Mouse (Mus musculus): Measurements from ENCODE around the gene Mfsd4a.
A peak's percentile ranks its signal among the peaks of the same experiment; 100 is the strongest.

Mfsd4a gene

GRCm38 (mm10) chr1:131990083-131990760 lies 77.6 kb downstream of the Mfsd4a start:
- no peak for DNase-seq (ENCODE audit: low read depth, low spot score)

- no peak for DNase-seq (ENCODE audit: low read depth, low spot score)
These were observed 78.4 kb downstream of the Mfsd4a start for GRCm38 (mm10) chr1:131989476-131989875.

GRCm38 (mm10) chr1:131987432-131987831 lies 80.4 kb downstream of the Mfsd4a start:
- no peak for DNase-seq (ENCODE audit: low read depth, low spot score)

GRCm38 (mm10) chr1:131983806-131984205 lies 84.1 kb downstream of the Mfsd4a start:
- no peak for DNase-seq (ENCODE audit: low read depth, low spot score)

- no peak for DNase-seq (ENCODE audit: low read depth, low spot score)
These were observed 85.0 kb downstream of the Mfsd4a start for GRCm38 (mm10) chr1:131982907-131983306.

- DNase-seq (ENCODE audit: low read depth, low spot score): peak; percentile 74
These were observed 86.4 kb downstream of the Mfsd4a start for GRCm38 (mm10) chr1:131981378-131982013.

GRCm38 (mm10) chr1:131980471-131980870 lies 87.4 kb downstream of the Mfsd4a start:
- DNase-seq (ENCODE audit: low read depth, low spot score): no peak

- no peak for DNase-seq (ENCODE audit: low read depth, low spot score)
These were observed 91.0 kb downstream of the Mfsd4a start for GRCm38 (mm10) chr1:131976886-131977285.

- DNase-seq (ENCODE audit: low read depth, low spot score): no peak
These were observed 93.9 kb downstream of the Mfsd4a start for GRCm38 (mm10) chr1:131973991-131974390.
